Mouse (Mus musculus) bone marrow macrophage, adult 2 months (primary cell): ENCODE measurements around the gene Gimap1.

Source experiments
- CTCF ChIP-seq: IDR thresholded peaks from 2 replicates; pipeline ENCODE4 v1.5.1; 2012; ENCODE audit warnings: low read depth, mild to moderate bottlenecking, low read length, moderate library complexity
- POLR2A ChIP-seq: IDR thresholded peaks from 2 replicates; pipeline ENCODE4 v1.6.1; 2012; ENCODE audit warnings: mild to moderate bottlenecking, low read depth, low read length, borderline replicate concordance

DNA sequence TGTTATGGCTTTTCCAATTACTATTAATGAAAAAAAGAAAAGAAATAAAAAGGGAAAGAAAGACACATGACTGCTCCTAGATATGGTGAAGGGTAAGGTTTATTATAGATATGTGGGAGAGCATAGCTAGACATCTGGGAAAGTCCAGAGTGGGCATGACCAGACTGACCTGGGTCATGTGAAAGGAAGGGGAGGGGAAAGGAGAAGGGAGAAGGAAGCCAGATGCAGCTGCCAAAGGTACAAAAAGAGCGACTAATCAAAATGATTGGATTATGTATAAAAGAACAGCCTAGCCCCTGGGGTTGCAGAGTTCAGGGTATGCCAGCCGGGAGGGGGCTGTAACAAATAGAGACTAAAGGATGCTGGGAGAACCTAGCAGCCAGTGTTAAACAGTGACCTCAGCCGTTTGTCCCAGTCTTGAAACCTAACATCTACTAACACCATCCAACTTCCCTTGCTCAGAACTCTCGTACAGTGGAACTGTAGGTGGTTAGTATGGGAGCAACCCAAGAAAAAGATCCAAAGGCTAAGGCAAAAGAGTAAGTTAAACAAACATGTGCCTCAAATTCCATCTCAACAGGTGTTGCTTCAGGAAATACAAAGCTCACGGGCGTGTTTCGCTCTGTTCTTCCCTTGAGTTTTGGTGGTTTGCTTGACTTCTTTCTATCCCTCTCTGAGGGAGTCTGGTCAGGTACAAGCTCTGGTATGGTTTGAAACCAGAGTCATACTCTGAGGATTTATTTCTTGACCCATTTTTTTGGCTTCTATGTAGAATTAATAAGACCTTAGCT lies 40.6 kb upstream of the Gimap1 start:
- TF ChIP-seq CTCF (no peak), POLR2A (no peak)
